Mouse (Mus musculus) testis, postnatal 14 days (tissue): ENCODE results near the gene Cyp26c1.

ENCODE experiments used
- DNase-seq: peaks from one replicate; pipeline ENCODE4 v3.0.0; 2021; ENCODE audit warnings: low spot score

Cyp26c1 gene

GRCm38 (mm10) chr19:37698273-37699160 is 13.1 kb downstream of the Cyp26c1 start:
- no peak for DNase-seq

- no peak for DNase-seq
These were observed 14.3 kb downstream of the Cyp26c1 start for GRCm38 (mm10) chr19:37699711-37700110.

GRCm38 (mm10) chr19:37702377-37703076 is 17.1 kb downstream of the Cyp26c1 start:
- no peak for DNase-seq

- peak; percentile 53 for DNase-seq
These were observed 18.6 kb downstream of the Cyp26c1 start for GRCm38 (mm10) chr19:37703902-37704509.

- no peak for DNase-seq
These were observed 20.3 kb downstream of the Cyp26c1 start for GRCm38 (mm10) chr19:37705722-37706121.

GRCm38 (mm10) chr19:37714681-37715080 is 29.3 kb downstream of the Cyp26c1 start:
- DNase-seq: no peak

- no peak for DNase-seq
These were observed 30.6 kb downstream of the Cyp26c1 start for GRCm38 (mm10) chr19:37715980-37716379.

- peak; percentile 41 for DNase-seq
These were observed 31.3 kb downstream of the Cyp26c1 start for GRCm38 (mm10) chr19:37716524-37717175.

- no peak for DNase-seq
These were observed 33.8 kb downstream of the Cyp26c1 start for GRCm38 (mm10) chr19:37719166-37719565.

- DNase-seq: no peak
These were observed 39.2 kb downstream of the Cyp26c1 start for GRCm38 (mm10) chr19:37724591-37724990.

- DNase-seq: no peak
These were observed 41.2 kb downstream of the Cyp26c1 start for GRCm38 (mm10) chr19:37726585-37726984.

GRCm38 (mm10) chr19:37727366-37727765 is 42.0 kb downstream of the Cyp26c1 start:
- no peak for DNase-seq

- no peak for DNase-seq
These were observed 50.0 kb downstream of the Cyp26c1 start for GRCm38 (mm10) chr19:37735426-37735825.

GRCm38 (mm10) chr19:37738575-37738974 is 53.2 kb downstream of the Cyp26c1 start:
- DNase-seq: no peak

GRCm38 (mm10) chr19:37740043-37740442 is 54.7 kb downstream of the Cyp26c1 start:
- DNase-seq: no peak
